Mouse (Mus musculus): ENCODE data around the gene Gng2. TPM values are rescaled to one million over a fixed set of nuclear protein-coding genes. Genes with fewer than 3 reads are reported as not detected.

Gene Gng2
- polyA plus RNA-seq, 1 experiment from 2014 or later, result 423 TPM

GRCm38 (mm10) chr14:19839600-19840332, 137.7 kb downstream of the Gng2 start:
- Histone ChIP-seq H3K36me3 (ENCODE audit: control insufficient read depth, insufficient read depth, low read length) (no peaks in the 10 kb centered on the region), H3K4me3 (replicated peaks; ENCODE audit: low read depth, low read length) (no peak overlapping the region), H3K9ac (replicated peaks; ENCODE audit: low read length) (no peak overlapping the region), H3K9me3 (ENCODE audit: control insufficient read depth, low read length) (no peaks in the 10 kb centered on the region), H3K27ac (replicated peaks; ENCODE audit: low read depth, low read length) (no peak overlapping the region), H3K4me1 (ENCODE audit: control insufficient read depth, insufficient read depth, low read length) (no peaks in the 10 kb centered on the region), H3K27me3 (ENCODE audit: control insufficient read depth, insufficient read depth, low read length) (no peaks in the 10 kb centered on the region), H3K4me2 (ENCODE audit: low read length) (peak overlapping the region; percentile 37)
- ATAC-seq (ENCODE audit: low FRiP score, low TSS enrichment) (peak; percentile 72), DNase-seq (peak; percentile 85)
- 20% methylated on average over 15 of the region's 15 CpGs for WGBS

- H3K27me3 ChIP-seq (ENCODE audit: control insufficient read depth, insufficient read depth, low read length), result no peaks in the 10 kb centered on the region
- H3K4me2 ChIP-seq (ENCODE audit: low read length), result no peak overlapping the region
- H3K36me3 ChIP-seq (ENCODE audit: control insufficient read depth, insufficient read depth, low read length), result no peaks in the 10 kb centered on the region
- no peaks in the 10 kb centered on the region for H3K4me1 ChIP-seq (ENCODE audit: control insufficient read depth, insufficient read depth, low read length)
- no peak overlapping the region for H3K4me3 ChIP-seq (replicated peaks; ENCODE audit: low read depth, low read length)
- no peak for ATAC-seq (ENCODE audit: low FRiP score, low TSS enrichment)
- no peaks in the 10 kb centered on the region for H3K9me3 ChIP-seq (ENCODE audit: control insufficient read depth, low read length)
- no peak overlapping the region for H3K9ac ChIP-seq (replicated peaks; ENCODE audit: low read length)
- DNase-seq, result no peak
- WGBS, result 93% methylated on average over 3 of the region's 3 CpGs
- H3K27ac ChIP-seq (replicated peaks; ENCODE audit: low read depth, low read length), result no peak overlapping the region
Measured at GRCm38 (mm10) chr14:19836289-19836688, 141.1 kb downstream of the Gng2 start.

- Histone ChIP-seq H3K9me3 (ENCODE audit: control insufficient read depth, low read length) (no peaks in the 10 kb centered on the region), H3K27ac (replicated peaks; ENCODE audit: low read depth, low read length) (peak overlapping the region; percentile 78), H3K27me3 (ENCODE audit: control insufficient read depth, insufficient read depth, low read length) (no peaks in the 10 kb centered on the region), H3K4me1 (ENCODE audit: control insufficient read depth, insufficient read depth, low read length) (peaks cover 14% of the 10 kb centered on the region), H3K4me3 (replicated peaks; ENCODE audit: low read depth, low read length) (no peak overlapping the region), H3K9ac (replicated peaks; ENCODE audit: low read length) (no peak overlapping the region; the same call in 1 of the 2 replicates), H3K36me3 (ENCODE audit: control insufficient read depth, insufficient read depth, low read length) (peaks cover 16% of the 10 kb centered on the region), H3K4me2 (ENCODE audit: low read length) (peak overlapping the region; percentile 15)
- whole genome bisulfite sequencing, result 18% methylated on average over 11 of the region's 11 CpGs
- ATAC-seq (ENCODE audit: low FRiP score, low TSS enrichment) (no peak; the same call in 1 of the 2 replicates), DNase-seq (peak; percentile 85)
Measured at GRCm38 (mm10) chr14:19825481-19825880, 151.9 kb downstream of the Gng2 start.

DNA sequence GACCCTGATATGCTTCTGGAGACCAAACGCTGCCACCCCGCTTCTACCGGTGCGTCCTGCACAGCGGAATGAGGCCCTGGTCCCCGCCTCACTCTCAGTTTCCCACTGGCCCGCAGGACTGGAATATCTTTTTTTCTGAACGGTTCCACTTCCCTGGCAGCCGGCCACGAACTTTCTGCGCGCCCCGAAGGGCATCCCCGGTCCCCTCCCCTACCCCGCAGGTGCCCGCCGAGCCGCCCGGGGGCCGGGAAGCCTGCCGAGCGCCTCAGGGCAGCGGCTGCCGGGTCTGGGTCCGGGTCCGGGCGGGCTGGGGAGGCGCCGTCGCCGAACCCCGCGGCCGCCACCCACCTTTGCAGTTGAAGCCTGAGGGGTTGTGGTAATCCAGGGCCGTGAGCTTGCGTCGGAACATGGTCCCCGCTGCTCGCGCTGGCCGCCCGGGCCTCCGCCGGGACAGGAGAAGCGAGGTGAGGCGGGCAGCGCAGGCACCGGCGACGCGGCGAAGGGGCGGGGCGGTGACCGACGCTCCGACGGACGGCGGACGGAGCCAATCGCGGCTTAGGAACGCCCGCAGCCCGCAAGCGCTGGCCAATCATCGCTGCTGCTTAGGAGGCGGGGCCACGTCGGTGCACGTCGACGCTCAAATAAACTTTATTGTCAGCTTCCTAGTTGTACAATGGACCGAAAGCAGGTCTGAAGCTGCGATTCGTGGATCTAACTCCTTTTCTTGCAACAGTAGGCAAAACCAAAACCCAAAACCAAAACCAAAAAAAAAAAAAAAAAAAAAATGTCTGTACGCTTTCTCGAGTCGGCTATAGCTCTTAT, 153.9 kb downstream of the Gng2 start, which contains the start of gene Rtraf:
TSS of gene Rtraf (minus strand) at position 504 of the 822 bp plus-strand sequence.
- peak within 1 kb of the TSS; percentile 92 for H3K4me3 ChIP-seq (replicated peaks; ENCODE audit: low read depth, low read length)
- H3K9ac ChIP-seq (replicated peaks; ENCODE audit: low read length), result peak within 1 kb of the TSS; percentile 93
- no peaks in the 10 kb centered on the region for H3K9me3 ChIP-seq (ENCODE audit: control insufficient read depth, low read length)
- peak; percentile 98 for DNase-seq
- H3K36me3 ChIP-seq (ENCODE audit: control insufficient read depth, insufficient read depth, low read length), result peaks cover 34% of the 10 kb centered on the region
- H3K4me1 ChIP-seq (ENCODE audit: control insufficient read depth, insufficient read depth, low read length), result peaks cover 14% of the 10 kb centered on the region
- ATAC-seq (ENCODE audit: low FRiP score, low TSS enrichment), result peak; percentile 98
- H3K27ac ChIP-seq (replicated peaks; ENCODE audit: low read depth, low read length), result peak within 1 kb of the TSS; percentile 85
- WGBS, result under 1% methylated on average over 80 of the region's 80 CpGs
- H3K4me2 ChIP-seq (ENCODE audit: low read length), result peak within 1 kb of the TSS; percentile 83
- H3K27me3 ChIP-seq (ENCODE audit: control insufficient read depth, insufficient read depth, low read length), result no peaks in the 10 kb centered on the region

Other genes with a start within 250 kb of the Gng2 start
- 8.5 and 48.3 TPM in 2 replicates for gene Nid2, start 226.4 kb downstream of the Gng2 start, polyA plus RNA-seq (2014; fragmentation: Nextera tagmentation; extraction: Ambion mirVana)
- 178 and 196 TPM in 2 replicates for gene Rtraf, start 153.8 kb downstream of the Gng2 start, polyA plus RNA-seq (2014; fragmentation: Nextera tagmentation; extraction: Ambion mirVana)
- 13.7 and 15.1 TPM in 2 replicates for gene Saysd1, start 160.9 kb upstream of the Gng2 start, polyA plus RNA-seq (2014; fragmentation: Nextera tagmentation; extraction: Ambion mirVana)
- 0.43 and 0.88 TPM in 2 replicates for gene Kcnk5, start 204.2 kb upstream of the Gng2 start, polyA plus RNA-seq (2014; fragmentation: Nextera tagmentation; extraction: Ambion mirVana)

All from midbrain, embryonic 14.5 days (tissue).